Mouse (Mus musculus) heart, adult 2 months (tissue): ENCODE results near the gene Nxph3. TPM values are rescaled to one million over a fixed set of nuclear protein-coding genes. Genes with fewer than 3 reads are reported as not detected.
"Not testable (repeated sequence)": the region's sequence is repeated elsewhere in the genome, so short reads cannot be mapped to it uniquely, and the experiment has no call there.

ENCODE experiments used
- DNase-seq, 2 experiments: peaks; one replicate each; pipeline ENCODE4 v3.0.0; 2021
- H3K27ac ChIP-seq: fragments of 200-600 bp; 2 replicates; pipeline ENCODE4 v1.8.1; 2022
- H3K27me3 ChIP-seq: fragments of 200-500 bp; 2 replicates; pipeline ENCODE4 v1.6.1; 2012; ENCODE audit warnings: mild to moderate bottlenecking, low read length, inconsistent platforms, mixed read lengths; ENCODE audit not compliant: control insufficient read depth, insufficient read depth
- H3K36me3 ChIP-seq: fragments of 200-500 bp; 2 replicates; pipeline ENCODE4 v1.6.1; 2012; ENCODE audit warnings: low read length, inconsistent platforms; ENCODE audit not compliant: control insufficient read depth, insufficient read depth
- H3K4me1 ChIP-seq: fragments of 200-500 bp; 2 replicates; pipeline ENCODE4 v1.6.1; 2011; ENCODE audit warnings: low read length; ENCODE audit not compliant: control insufficient read depth, insufficient read depth
- H3K4me3 ChIP-seq: fragments of 200-600 bp; 2 replicates; pipeline ENCODE4 v1.8.1; 2022
- H3K79me2 ChIP-seq: fragments of 200-500 bp; replicated peaks from 2 replicates; pipeline ENCODE4 v1.6.1; 2012; ENCODE audit warnings: mild to moderate bottlenecking, inconsistent platforms, low read length, moderate library complexity, mixed read lengths; ENCODE audit not compliant: control insufficient read depth, insufficient read depth
- H3K9ac ChIP-seq: fragments of 200-500 bp; 2 replicates; pipeline ENCODE4 v1.6.1; 2012; ENCODE audit warnings: low read depth, mild to moderate bottlenecking, control low read depth, inconsistent platforms, low read length, mixed read lengths
- CTCF ChIP-seq: fragments of 200-600 bp; IDR thresholded peaks from 2 replicates; pipeline ENCODE4 v1.8.1; 2022; ENCODE audit warnings: antibody characterized with exemption, mild to moderate bottlenecking, moderate library complexity
- EP300 ChIP-seq: fragments of 200-500 bp; IDR thresholded peaks from 2 replicates; pipeline ENCODE4 v1.6.1; 2011; ENCODE audit warnings: low read depth, low read length, control low read depth; ENCODE audit not compliant: insufficient read depth
- POLR2A ChIP-seq: fragments of 200-500 bp; IDR thresholded peaks from 2 replicates; pipeline ENCODE4 v1.6.1; 2011; ENCODE audit warnings: mild to moderate bottlenecking, low read depth, low read length, control low read depth; ENCODE audit not compliant: insufficient read depth
- WGBS: fragments of 180-500 bp; shearing (Covaris S2); methylation state at CpG from one replicate; pipeline ENCODE4 v1.1.7; 2018; 5-methylcytosine and 5-hydroxymethylcytosine counted together
- intact Hi-C: fragments of 180-260 bp; cut with DNase I; formaldehyde crosslinking; loops from one replicate; pipeline ENCODE4 v1.15.1; 2025
- polyA plus RNA-seq: library from polyadenylated mRNA; depleted of rRNA; stranded (reverse); fragments of >200 nt; gene quantifications from 2 replicates; pipeline ENCODE4 v1.2.3, GENCODE M21; 2012
- total RNA-seq, 2 experiments: library from RNA; stranded (reverse); gene quantifications; 2 replicates each; pipeline ENCODE4 v1.2.3; 2021

Gene Nxph3
- total and polyA plus RNA-seq, 3 experiments: 0.55 to 0.73 (median 0.57) TPM

GRCm38 (mm10) chr11:95503581-95504180 lies 10.7 kb downstream of the Nxph3 start:
- intact Hi-C loops: no loop called here
- 30% methylated on average over 10 of the region's 10 CpGs for WGBS
- H3K27ac ChIP-seq: peak overlapping the region; percentile 72
- H3K9ac ChIP-seq: no peak overlapping the region; the same call in 1 of the 2 replicates
- H3K79me2 ChIP-seq: no peaks in the 10 kb centered on the region
- no peaks in the 10 kb centered on the region; the same call in 1 of the 2 replicates for H3K4me1 ChIP-seq
- no peaks in the 10 kb centered on the region for H3K36me3 ChIP-seq
- H3K4me3 ChIP-seq: no peak overlapping the region
- peak in 1 of 2 experiments; percentile 53 for DNase-seq
- no peaks in the 10 kb centered on the region for H3K27me3 ChIP-seq
- TF ChIP-seq EP300 (no peak), POLR2A (no peak), CTCF (no peak)

GRCm38 (mm10) chr11:95501826-95502225 lies 12.5 kb downstream of the Nxph3 start:
- intact Hi-C loops, H3K79me2 ChIP-seq, H3K36me3 ChIP-seq, H3K4me1 ChIP-seq, H3K4me3 ChIP-seq, H3K27ac ChIP-seq, DNase-seq, H3K27me3 ChIP-seq, H3K9ac ChIP-seq: not testable (repeated sequence)
- WGBS: 81% methylated on average over 8 of the region's 8 CpGs

- intact Hi-C loops: no loop called here
- TF ChIP-seq POLR2A (no peak), CTCF (no peak), EP300 (no peak)
Observed at GRCm38 (mm10) chr11:95500836-95501235, 13.5 kb downstream of the Nxph3 start.

GRCm38 (mm10) chr11:95500412-95500811 lies 14.0 kb downstream of the Nxph3 start:
- H3K9ac ChIP-seq: no peak overlapping the region
- no peaks in the 10 kb centered on the region for H3K36me3 ChIP-seq
- WGBS: 18% methylated on average over 4 of the region's 4 CpGs
- no peak overlapping the region for H3K4me3 ChIP-seq
- no peak overlapping the region for H3K27ac ChIP-seq
- H3K27me3 ChIP-seq: no peaks in the 10 kb centered on the region
- DNase-seq: no peak
- intact Hi-C loops: no loop called here
- no peak for TF ChIP-seq POLR2A
- TF ChIP-seq EP300: no peak
- no peak for TF ChIP-seq CTCF
- no peaks in the 10 kb centered on the region for H3K79me2 ChIP-seq
- H3K4me1 ChIP-seq: no peaks in the 10 kb centered on the region; the same call in 1 of the 2 replicates

More at GRCm38 (mm10) chr11:95500836-95501235, 13.5 kb downstream of the Nxph3 start:
- Histone ChIP-seq H3K36me3 (no peaks in the 10 kb centered on the region), H3K79me2 (no peaks in the 10 kb centered on the region), H3K4me1 (no peaks in the 10 kb centered on the region; the same call in 1 of the 2 replicates), H3K4me3 (no peak overlapping the region), H3K27ac (no peak overlapping the region), H3K9ac (no peak overlapping the region), H3K27me3 (no peaks in the 10 kb centered on the region)
- WGBS: 43% methylated on average over 3 of the region's 3 CpGs
- no peak for DNase-seq

GRCm38 (mm10) chr11:95497921-95498320 lies 16.4 kb downstream of the Nxph3 start:
- 92% methylated on average over 5 of the region's 5 CpGs for WGBS
- H3K27me3 ChIP-seq: no peaks in the 10 kb centered on the region
- no peaks in the 10 kb centered on the region for H3K36me3 ChIP-seq
- H3K4me3 ChIP-seq: no peak overlapping the region
- intact Hi-C loops: no loop called here
- no peaks in the 10 kb centered on the region for H3K4me1 ChIP-seq
- H3K79me2 ChIP-seq: no peaks in the 10 kb centered on the region
- no peak overlapping the region for H3K27ac ChIP-seq
- TF ChIP-seq CTCF: no peak
- no peak for TF ChIP-seq EP300
- TF ChIP-seq POLR2A: no peak
- DNase-seq: no peak
- H3K9ac ChIP-seq: no peak overlapping the region

- Histone ChIP-seq H3K27ac (no peak overlapping the region), H3K36me3 (no peaks in the 10 kb centered on the region), H3K9ac (no peak overlapping the region), H3K4me3 (no peak overlapping the region), H3K27me3 (no peaks in the 10 kb centered on the region), H3K79me2 (no peaks in the 10 kb centered on the region), H3K4me1 (no peaks in the 10 kb centered on the region)
- WGBS: 73% methylated on average over 9 of the region's 9 CpGs
- TF ChIP-seq CTCF: no peak
- no peak for TF ChIP-seq POLR2A
- no peak for TF ChIP-seq EP300
- no peak for DNase-seq
- intact Hi-C loops: no loop called here
Observed at GRCm38 (mm10) chr11:95495883-95496282, 18.5 kb downstream of the Nxph3 start.
